8 mouse cellular contexts compared by ENCODE assay signal in genomic region chr7:142435524-142435923, GRCm38 (mm10). TPM values are rescaled to one million over a fixed set of nuclear protein-coding genes. Genes with fewer than 3 reads are reported as not detected.
DNase-seq lines count a peak whose midpoint lies in the region; ATAC-seq and TF ChIP-seq lines count a peak whose summit lies in the region.

No protein-coding gene starts in this region.

- no peaks in the 10 kb centered on the region for H3K36me3 ChIP-seq in G1E (replicated peaks)
- H3K36me3 ChIP-seq in kidney, embryonic 14.5 days (ENCODE audit: control insufficient read depth, insufficient read depth, low read length) = no peaks in the 10 kb centered on the region
- H3K36me3 ChIP-seq in limb, embryonic 14.5 days (ENCODE audit: control insufficient read depth, insufficient read depth, low read length) = no peaks in the 10 kb centered on the region

- H3K27ac ChIP-seq in cerebellum, adult 2 months (ENCODE audit: insufficient read depth, low read length) = no peak overlapping the region
- H3K27ac ChIP-seq in kidney, embryonic 14.5 days (ENCODE audit: low read depth, low read length) = no peak overlapping the region
- H3K27ac ChIP-seq in limb, embryonic 14.5 days (replicated peaks; ENCODE audit: low read depth, low read length) = peak overlapping the region; percentile 11; the same call in 1 of the 2 replicates

- no peak overlapping the region for H3K4me3 ChIP-seq in G1E (ENCODE audit: low read depth, low read length)
- H3K4me3 ChIP-seq in cerebellum, adult 2 months (replicated peaks; ENCODE audit: insufficient read depth, low read depth, low read length) = no peak overlapping the region
- H3K4me3 ChIP-seq in kidney, embryonic 14.5 days (ENCODE audit: low read length) = no peak overlapping the region
- no peak overlapping the region for H3K4me3 ChIP-seq in limb, embryonic 14.5 days (replicated peaks; ENCODE audit: low read length)

- DNase-seq in 416B (ENCODE audit: low read depth) (peak; percentile 81), G1E (ENCODE audit: low spot score) (peak; percentile 83)
- DNase-seq in cerebellum, adult 2 months = peak; percentile 65 to 68
- peak; percentile 41 to 61 for DNase-seq in frontal cortex, postnatal 25 days (ENCODE audit: low spot score in 2 of 2)
- DNase-seq in limb, embryonic 14.5 days (ENCODE audit: low spot score) = peak; percentile 85
- peak; percentile 68 to 69 for DNase-seq in natural killer cell, adult 2 months (ENCODE audit: low spot score in 2 of 2)
- peak; percentile 84 for DNase-seq in thymus, postnatal 0 days (ENCODE audit: low spot score)

- TF ChIP-seq CTCF in G1E (IDR thresholded peaks at IDR 0.05; ENCODE audit: low read depth, low read length) = peak; percentile 83
- peak; percentile 85 for TF ChIP-seq CTCF in cerebellum, adult 2 months (IDR thresholded peaks at IDR 0.05; ENCODE audit: borderline replicate concordance, insufficient read depth, low read depth, low read length)

- no peak overlapping the region for H3K4me2 ChIP-seq in kidney, embryonic 14.5 days (replicated peaks; ENCODE audit: low read depth, low read length)
- no peak overlapping the region for H3K4me2 ChIP-seq in limb, embryonic 14.5 days (replicated peaks; ENCODE audit: low read depth, low read length, severe bottlenecking)

- no peak for TF ChIP-seq POLR2A in cerebellum, adult 2 months (IDR thresholded peaks at IDR 0.05; ENCODE audit: borderline replicate concordance, insufficient read depth, low read length)
- no peak for TF ChIP-seq POLR2A in limb, embryonic 14.5 days (IDR thresholded peaks at IDR 0.05; ENCODE audit: borderline replicate concordance, extremely low read depth, insufficient read depth, insufficient read length)

- peaks cover 32% of the 10 kb centered on the region for H3K4me1 ChIP-seq in G1E (ENCODE audit: insufficient read depth, low read depth, low read length)
- H3K4me1 ChIP-seq in cerebellum, adult 2 months (ENCODE audit: control insufficient read depth, insufficient read depth, low read length) = peaks cover 13% of the 10 kb centered on the region
- peaks cover 18% of the 10 kb centered on the region for H3K4me1 ChIP-seq in kidney, embryonic 14.5 days (ENCODE audit: control insufficient read depth, insufficient read depth, low read length)
- H3K4me1 ChIP-seq in limb, embryonic 14.5 days (ENCODE audit: control insufficient read depth, insufficient read depth, low read length) = peaks cover 39% of the 10 kb centered on the region

- H3K27me3 ChIP-seq in G1E (ENCODE audit: insufficient read depth, low read length) = peaks cover 67% of the 10 kb centered on the region
- no peaks in the 10 kb centered on the region for H3K27me3 ChIP-seq in cerebellum, adult 2 months (ENCODE audit: control insufficient read depth, insufficient read depth, low read length)
- no peaks in the 10 kb centered on the region for H3K27me3 ChIP-seq in kidney, embryonic 14.5 days (ENCODE audit: control insufficient read depth, insufficient read depth, low read length)
- no peaks in the 10 kb centered on the region for H3K27me3 ChIP-seq in limb, embryonic 14.5 days (ENCODE audit: control insufficient read depth, insufficient read depth, low read length)

- no peak overlapping the region for H3K9ac ChIP-seq in kidney, embryonic 14.5 days (ENCODE audit: low read depth, low read length)
- H3K9ac ChIP-seq in limb, embryonic 14.5 days (ENCODE audit: low read depth, low read length, severe bottlenecking) = no peak overlapping the region

- no peaks in the 10 kb centered on the region for H3K9me3 ChIP-seq in G1E (replicated peaks)
- no peaks in the 10 kb centered on the region for H3K9me3 ChIP-seq in kidney, embryonic 14.5 days (ENCODE audit: control insufficient read depth, low read length)
- H3K9me3 ChIP-seq in limb, embryonic 14.5 days (ENCODE audit: control insufficient read depth, low read length) = no peaks in the 10 kb centered on the region

- WGBS in cerebellum, adult 2 months = 37% methylated on average over 4 of the region's 4 CpGs
- WGBS in kidney, embryonic 14.5 days = 19% methylated on average over 4 of the region's 4 CpGs
- 20% methylated on average over 4 of the region's 4 CpGs for WGBS in limb, embryonic 14.5 days

- ATAC-seq in G1E (ENCODE audit: extremely low read depth, insufficient number of reproducible peaks, low FRiP score, poor library complexity, severe bottlenecking) = peak; percentile 62; the same call in 1 of the 2 replicates
- ATAC-seq in kidney, embryonic 14.5 days (ENCODE audit: low FRiP score, low TSS enrichment) = peak; percentile 16; the same call in 1 of the 2 replicates
- ATAC-seq in limb, embryonic 14.5 days (ENCODE audit: low FRiP score, low read depth) = no peak

RNA-seq across cellular contexts. Expression of gene Syt8, which starts 0.9 kb away (rescaled TPM):
- total RNA-seq in G1E (2014; fragmentation: Nextera tagmentation) (not detected in 2 replicates), G1E (2017) (2.1 and 3.5 TPM in 2 replicates)
- polyA plus RNA-seq in G1E (2012) = not detected in 2 replicates
- not detected in 2 replicates for polyA plus RNA-seq in cerebellum, adult 2 months (2012; rRNA removed)
- polyA plus RNA-seq in kidney, embryonic 14.5 days (2014; fragmentation: Nextera tagmentation; extraction: Ambion mirVana) = not detected in 2 replicates
- polyA plus RNA-seq in limb, embryonic 14.5 days (2012; rRNA removed) = 4.9 and 7.3 TPM in 2 replicates
- polyA plus RNA-seq in limb, embryonic 14.5 days (2014; fragmentation: Nextera tagmentation; extraction: Ambion mirVana) = 1.5 and 2.0 TPM in 2 replicates
- 0.34 and 0.75 TPM in 2 replicates for polyA plus RNA-seq in thymus, postnatal 0 days (2015; fragmentation: Nextera tagmentation; extraction: Ambion mirVana)

RNA-seq across cellular contexts. Expression of gene Tnni2, which starts 6.1 kb away (rescaled TPM):
- total RNA-seq in G1E (2014; fragmentation: Nextera tagmentation) (not detected in 2 replicates), G1E (2017) (2.5 and 3.5 TPM in 2 replicates)
- 1.0 TPM in 1 of 2 replicates, not detected in the other for polyA plus RNA-seq in G1E (2012)
- 0.52 TPM in 1 of 2 replicates, not detected in the other for polyA plus RNA-seq in cerebellum, adult 2 months (2012; rRNA removed)
- 3.1 and 3.7 TPM in 2 replicates for polyA plus RNA-seq in kidney, embryonic 14.5 days (2014; fragmentation: Nextera tagmentation; extraction: Ambion mirVana)
- 60.8 and 156 TPM in 2 replicates for polyA plus RNA-seq in limb, embryonic 14.5 days (2012; rRNA removed)
- 76.8 and 134 TPM in 2 replicates for polyA plus RNA-seq in limb, embryonic 14.5 days (2014; fragmentation: Nextera tagmentation; extraction: Ambion mirVana)
- polyA plus RNA-seq in thymus, postnatal 0 days (2015; fragmentation: Nextera tagmentation; extraction: Ambion mirVana) = 14.1 and 14.3 TPM in 2 replicates

RNA-seq across cellular contexts. Expression of gene Lsp1, which starts 25.1 kb away (rescaled TPM):
- total RNA-seq in G1E (2014; fragmentation: Nextera tagmentation) (0.78 TPM in 1 of 2 replicates, not detected in the other), G1E (2017) (0.16 and 0.41 TPM in 2 replicates)
- 0.09 TPM in 2 replicates for polyA plus RNA-seq in G1E (2012)
- polyA plus RNA-seq in cerebellum, adult 2 months (2012; rRNA removed) = 4.2 and 5.9 TPM in 2 replicates
- polyA plus RNA-seq in kidney, embryonic 14.5 days (2014; fragmentation: Nextera tagmentation; extraction: Ambion mirVana) = 92.8 and 124 TPM in 2 replicates
- 102 TPM in 2 replicates for polyA plus RNA-seq in limb, embryonic 14.5 days (2012; rRNA removed)
- 45.8 and 48.0 TPM in 2 replicates for polyA plus RNA-seq in limb, embryonic 14.5 days (2014; fragmentation: Nextera tagmentation; extraction: Ambion mirVana)
- 655 and 664 TPM in 2 replicates for polyA plus RNA-seq in thymus, postnatal 0 days (2015; fragmentation: Nextera tagmentation; extraction: Ambion mirVana)

RNA-seq across cellular contexts. Expression of gene Ctsd, which starts 47.7 kb away (rescaled TPM):
- 102 and 133 TPM in 2 replicates for total RNA-seq in G1E (2014; fragmentation: Nextera tagmentation)
- total RNA-seq in G1E (2017) = 1,036 and 1,228 TPM in 2 replicates
- 43.0 and 64.7 TPM in 2 replicates for polyA plus RNA-seq in G1E (2012)
- polyA plus RNA-seq in cerebellum, adult 2 months (2012; rRNA removed) = 401 and 405 TPM in 2 replicates
- 223 and 260 TPM in 2 replicates for polyA plus RNA-seq in kidney, embryonic 14.5 days (2014; fragmentation: Nextera tagmentation; extraction: Ambion mirVana)
- polyA plus RNA-seq in limb, embryonic 14.5 days (2012; rRNA removed) = 237 and 274 TPM in 2 replicates
- polyA plus RNA-seq in limb, embryonic 14.5 days (2014; fragmentation: Nextera tagmentation; extraction: Ambion mirVana) = 334 and 354 TPM in 2 replicates
- polyA plus RNA-seq in thymus, postnatal 0 days (2015; fragmentation: Nextera tagmentation; extraction: Ambion mirVana) = 395 and 403 TPM in 2 replicates

RNA-seq across cellular contexts. Expression of gene Gm49369, which starts 53.1 kb away (rescaled TPM):
- total RNA-seq in G1E (2014; fragmentation: Nextera tagmentation) (not detected in 2 replicates), G1E (2017) (246 and 291 TPM in 2 replicates)
- polyA plus RNA-seq in G1E (2012) = 28.2 and 43.6 TPM in 2 replicates
- polyA plus RNA-seq in cerebellum, adult 2 months (2012; rRNA removed) = 1.00 and 1.0 TPM in 2 replicates
- not detected in 2 replicates for polyA plus RNA-seq in kidney, embryonic 14.5 days (2014; fragmentation: Nextera tagmentation; extraction: Ambion mirVana)
- 0.09 TPM in 1 of 2 replicates, not detected in the other for polyA plus RNA-seq in limb, embryonic 14.5 days (2012; rRNA removed)
- polyA plus RNA-seq in limb, embryonic 14.5 days (2014; fragmentation: Nextera tagmentation; extraction: Ambion mirVana) = not detected in 2 replicates
- polyA plus RNA-seq in thymus, postnatal 0 days (2015; fragmentation: Nextera tagmentation; extraction: Ambion mirVana) = 5.1 TPM in 1 of 2 replicates, not detected in the other
